Mouse (Mus musculus): ENCODE results near the gene Zfp955b. TPM values are rescaled to one million over a fixed set of nuclear protein-coding genes. Genes with fewer than 3 reads are reported as not detected.

The Zfp955b gene
- 7.9 TPM for polyA plus RNA-seq (2014; fragmentation: Illumina TruSeq; extraction: RNeasy Lipid Tissue Mini Kit (QIAGEN cat#74804); ENCODE audit: low read depth, low replicate concordance)

GRCm38 (mm10) chr17:33289039-33289875, at the start of gene Zfp955b:
Zfp955b (plus strand) TSS chr17:33289544.

GRCm38 (mm10) chr17:33254530-33255318, 34.6 kb upstream of the Zfp955b start, which contains the start of gene Zfp955a:
Zfp955a (minus strand) TSS chr17:33255145.

GRCm38 (mm10) chr17:33264376-33264775, 25.0 kb upstream of the Zfp955b start, which contains the start of gene Olfr63:
Olfr63 (plus strand) TSS chr17:33264676.

Other genes starting within 250 kb of the Zfp955b start
- not detected for gene 4921501E09Rik, start 221.5 kb upstream of the Zfp955b start, polyA plus RNA-seq (2014; fragmentation: Illumina TruSeq; extraction: RNeasy Lipid Tissue Mini Kit (QIAGEN cat#74804); ENCODE audit: low read depth, low replicate concordance)
- gene Zfp563, start 200.2 kb upstream of the Zfp955b start, polyA plus RNA-seq (2014; fragmentation: Illumina TruSeq; extraction: RNeasy Lipid Tissue Mini Kit (QIAGEN cat#74804); ENCODE audit: low read depth, low replicate concordance) = 8.6 TPM
- gene Morc2b, start 149.9 kb upstream of the Zfp955b start, polyA plus RNA-seq (2014; fragmentation: Illumina TruSeq; extraction: RNeasy Lipid Tissue Mini Kit (QIAGEN cat#74804); ENCODE audit: low read depth, low replicate concordance) = not detected
- not detected for gene Olfr55, start 121.1 kb upstream of the Zfp955b start, polyA plus RNA-seq (2014; fragmentation: Illumina TruSeq; extraction: RNeasy Lipid Tissue Mini Kit (QIAGEN cat#74804); ENCODE audit: low read depth, low replicate concordance)
- not detected for gene Olfr239, start 98.2 kb upstream of the Zfp955b start, polyA plus RNA-seq (2014; fragmentation: Illumina TruSeq; extraction: RNeasy Lipid Tissue Mini Kit (QIAGEN cat#74804); ENCODE audit: low read depth, low replicate concordance)
- gene Olfr1564, start 67.9 kb upstream of the Zfp955b start, polyA plus RNA-seq (2014; fragmentation: Illumina TruSeq; extraction: RNeasy Lipid Tissue Mini Kit (QIAGEN cat#74804); ENCODE audit: low read depth, low replicate concordance) = not detected
- gene Zfp955a, start 34.4 kb upstream of the Zfp955b start, polyA plus RNA-seq (2014; fragmentation: Illumina TruSeq; extraction: RNeasy Lipid Tissue Mini Kit (QIAGEN cat#74804); ENCODE audit: low read depth, low replicate concordance) = 13.7 TPM
- gene Olfr63, start 24.9 kb upstream of the Zfp955b start, polyA plus RNA-seq (2014; fragmentation: Illumina TruSeq; extraction: RNeasy Lipid Tissue Mini Kit (QIAGEN cat#74804); ENCODE audit: low read depth, low replicate concordance) = not detected
- gene Zfp81, start 69.3 kb downstream of the Zfp955b start, polyA plus RNA-seq (2014; fragmentation: Illumina TruSeq; extraction: RNeasy Lipid Tissue Mini Kit (QIAGEN cat#74804); ENCODE audit: low read depth, low replicate concordance) = 8.5 TPM
- gene Zfp101, start 105.1 kb downstream of the Zfp955b start, polyA plus RNA-seq (2014; fragmentation: Illumina TruSeq; extraction: RNeasy Lipid Tissue Mini Kit (QIAGEN cat#74804); ENCODE audit: low read depth, low replicate concordance) = 14.7 TPM
- not detected for gene Actl9, start 143.4 kb downstream of the Zfp955b start, polyA plus RNA-seq (2014; fragmentation: Illumina TruSeq; extraction: RNeasy Lipid Tissue Mini Kit (QIAGEN cat#74804); ENCODE audit: low read depth, low replicate concordance)
- gene Adamts10, start 234.7 kb downstream of the Zfp955b start, polyA plus RNA-seq (2014; fragmentation: Illumina TruSeq; extraction: RNeasy Lipid Tissue Mini Kit (QIAGEN cat#74804); ENCODE audit: low read depth, low replicate concordance) = 0.95 TPM

Measured in liver, adult 10 weeks (tissue).